Mouse (Mus musculus): Measurements from ENCODE around the gene Tbc1d25. TPM values are rescaled to one million over a fixed set of nuclear protein-coding genes. Genes with fewer than 3 reads are reported as not detected.

Tbc1d25 gene
- polyA plus RNA-seq, 1 experiment from 2014 or later = 19.0 TPM

GRCm38 (mm10) chrX:8175169-8175503, 845 bp downstream of the Tbc1d25 start:
- ATAC-seq = no peak; the same call in 1 of the 2 replicates
- WGBS = 19% methylated on average over 4 of the region's 4 CpGs

DNA sequence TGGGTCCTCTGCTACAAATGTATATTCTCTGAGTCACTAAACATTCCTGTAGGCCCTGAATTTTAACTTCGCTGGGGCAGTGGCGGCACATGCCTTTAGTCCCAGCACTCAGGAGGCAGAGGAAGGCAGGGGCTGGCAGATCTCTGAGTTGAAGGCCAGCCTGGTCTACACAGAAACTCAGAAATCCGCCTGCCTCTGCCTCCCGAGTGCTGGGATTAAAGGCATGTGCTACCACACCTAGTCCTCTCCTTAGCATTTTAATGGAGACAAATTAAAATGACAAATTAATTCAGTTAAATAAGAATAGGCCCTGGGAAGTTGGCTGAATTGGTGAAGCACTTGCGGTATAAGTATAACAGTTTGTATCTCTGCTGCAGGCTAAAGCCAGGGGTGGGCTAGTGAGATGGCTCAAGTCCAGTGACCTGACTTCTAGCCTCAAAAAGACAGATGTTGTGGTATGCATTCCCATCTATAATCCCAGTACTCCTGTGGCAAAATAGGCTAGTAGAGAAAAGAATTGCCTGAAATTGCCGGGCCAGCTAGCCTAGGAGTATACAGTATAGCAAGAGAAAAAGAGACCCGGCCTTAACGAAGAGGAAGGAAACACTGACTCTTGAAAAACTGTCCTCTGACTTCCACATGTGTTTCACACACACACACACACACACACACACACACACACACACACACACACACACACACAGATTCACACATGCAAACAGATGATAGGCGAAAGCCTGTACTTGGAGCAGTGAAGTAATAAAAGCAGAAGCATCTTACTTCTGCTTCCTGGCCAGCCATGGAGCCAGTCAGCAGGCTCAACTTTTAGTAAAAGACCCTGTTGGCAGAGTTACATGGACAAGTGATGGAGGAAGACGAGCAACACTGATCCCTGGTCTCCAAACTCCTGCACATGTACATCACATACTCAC, 8.0 kb downstream of the Tbc1d25 start:
- H3K27me3 ChIP-seq = no peaks in the 10 kb centered on the region
- H3K9me3 ChIP-seq = no peaks in the 10 kb centered on the region
- no peak overlapping the region for H3K27ac ChIP-seq
- no peak overlapping the region for H3K4me3 ChIP-seq (replicated peaks)
- H3K36me3 ChIP-seq = peaks cover 12% of the 10 kb centered on the region; the same call in 1 of the 2 replicates
- no peak overlapping the region for H3K4me2 ChIP-seq (replicated peaks)
- 85% methylated on average over 10 of the region's 10 CpGs for WGBS
- ATAC-seq = no peak
- H3K9ac ChIP-seq (replicated peaks) = no peak overlapping the region
- H3K4me1 ChIP-seq (replicated peaks) = no peaks in the 10 kb centered on the region

More at GRCm38 (mm10) chrX:8175169-8175503, 845 bp downstream of the Tbc1d25 start:
- Histone ChIP-seq H3K9me3 (no peaks in the 10 kb centered on the region), H3K36me3 (peaks cover 4% of the 10 kb centered on the region; the same call in 1 of the 2 replicates), H3K9ac (replicated peaks) (peak overlapping the region; percentile 63), H3K27me3 (no peaks in the 10 kb centered on the region), H3K4me3 (replicated peaks) (peak overlapping the region; percentile 59), H3K4me1 (replicated peaks) (peaks cover 7% of the 10 kb centered on the region), H3K4me2 (replicated peaks) (peak overlapping the region; percentile 54), H3K27ac (no peak overlapping the region)

- no peak overlapping the region for H3K9ac ChIP-seq (replicated peaks)
- H3K27me3 ChIP-seq = no peaks in the 10 kb centered on the region
- peaks cover 9% of the 10 kb centered on the region; the same call in 1 of the 2 replicates for H3K36me3 ChIP-seq
- H3K9me3 ChIP-seq = no peaks in the 10 kb centered on the region
- H3K4me2 ChIP-seq (replicated peaks) = no peak overlapping the region
- H3K4me3 ChIP-seq (replicated peaks) = no peak overlapping the region
- no peak for ATAC-seq
- no peaks in the 10 kb centered on the region for H3K4me1 ChIP-seq (replicated peaks)
- H3K27ac ChIP-seq = no peak overlapping the region
- WGBS = 82% methylated on average over 4 of the region's 4 CpGs
Measured at GRCm38 (mm10) chrX:8164471-8164870, 11.5 kb downstream of the Tbc1d25 start.

DNA sequence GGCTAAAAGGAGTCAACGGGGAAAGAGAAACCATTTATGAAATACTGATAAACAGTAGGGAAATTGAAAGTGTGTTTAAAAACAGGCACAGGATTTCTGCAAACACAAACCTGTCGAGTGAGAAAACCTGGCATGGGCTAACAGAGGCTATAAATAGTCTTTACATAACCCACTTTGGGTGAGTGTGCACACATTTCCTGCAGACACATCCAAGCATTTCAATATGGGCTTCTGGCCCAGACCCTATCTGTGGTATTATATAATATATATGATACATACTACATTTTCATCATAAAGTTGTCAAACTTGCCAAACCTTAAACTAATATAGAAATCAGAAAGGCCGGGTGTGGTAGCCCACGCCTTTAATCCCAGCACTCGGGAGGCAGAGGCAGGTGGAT, 12.9 kb downstream of the Tbc1d25 start:
- H3K9me3 ChIP-seq = no peaks in the 10 kb centered on the region
- H3K36me3 ChIP-seq = peaks cover 9% of the 10 kb centered on the region; the same call in 1 of the 2 replicates
- no peaks in the 10 kb centered on the region for H3K4me1 ChIP-seq (replicated peaks)
- H3K27ac ChIP-seq = no peak overlapping the region
- no peaks in the 10 kb centered on the region for H3K27me3 ChIP-seq
- WGBS = 93% methylated on average over 5 of the region's 5 CpGs
- no peak overlapping the region for H3K9ac ChIP-seq (replicated peaks)
- no peak overlapping the region for H3K4me3 ChIP-seq (replicated peaks)
- ATAC-seq = no peak
- no peak overlapping the region for H3K4me2 ChIP-seq (replicated peaks)

- H3K4me3 ChIP-seq (replicated peaks) = peak within 1 kb of the TSS; percentile 61
- no peaks in the 10 kb centered on the region for H3K27me3 ChIP-seq
- H3K9ac ChIP-seq (replicated peaks) = peak within 1 kb of the TSS; percentile 80
- peaks cover 25% of the 10 kb centered on the region for H3K36me3 ChIP-seq
- no peaks in the 10 kb centered on the region for H3K9me3 ChIP-seq
- peak; percentile 96 for ATAC-seq
- 23% methylated on average over 63 of the region's 65 CpGs for WGBS
- peaks cover 12% of the 10 kb centered on the region for H3K4me1 ChIP-seq (replicated peaks)
- peak within 1 kb of the TSS; percentile 70 for H3K4me2 ChIP-seq (replicated peaks)
- H3K27ac ChIP-seq = peak within 1 kb of the TSS; percentile 95
Measured at GRCm38 (mm10) chrX:8145153-8145991, 30.6 kb downstream of the Tbc1d25 start, which contains the start of gene Rbm3. Gene Rbm3 (minus strand): TSS chrX:8145880.

DNA sequence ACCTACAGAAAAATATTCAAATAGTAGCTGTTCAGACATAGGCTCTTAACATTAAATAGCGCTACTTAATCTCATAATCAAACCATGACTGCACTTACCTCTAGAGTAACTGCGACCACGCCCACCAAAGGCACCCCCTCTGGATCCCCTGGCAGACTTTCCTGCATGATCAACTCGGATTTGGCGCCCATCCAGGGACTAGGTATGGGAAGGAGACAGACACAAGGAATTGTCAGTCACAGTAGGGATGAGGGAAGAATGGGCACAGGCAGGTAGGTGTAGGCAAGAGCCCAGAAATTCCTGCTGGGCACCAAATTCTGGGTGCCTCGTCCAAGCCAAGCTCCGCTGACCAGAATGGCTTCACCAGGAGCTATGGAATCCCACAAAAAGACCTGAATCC, 32.2 kb downstream of the Tbc1d25 start:
- ATAC-seq = no peak
- peaks cover 25% of the 10 kb centered on the region for H3K36me3 ChIP-seq
- no peak overlapping the region for H3K27ac ChIP-seq
- H3K4me1 ChIP-seq (replicated peaks) = peaks cover 12% of the 10 kb centered on the region
- peak overlapping the region; percentile 70 for H3K4me2 ChIP-seq (replicated peaks)
- peak overlapping the region; percentile 80; the same call in 1 of the 2 replicates for H3K9ac ChIP-seq (replicated peaks)
- WGBS = 70% methylated on average over 7 of the region's 7 CpGs
- H3K9me3 ChIP-seq = no peaks in the 10 kb centered on the region
- no peaks in the 10 kb centered on the region for H3K27me3 ChIP-seq
- peak overlapping the region; percentile 61 for H3K4me3 ChIP-seq (replicated peaks)

- no peak overlapping the region for H3K4me3 ChIP-seq (replicated peaks)
- whole genome bisulfite sequencing = 88% methylated on average over 7 of the region's 7 CpGs
- ATAC-seq = no peak
Measured at GRCm38 (mm10) chrX:8142948-8143347, 33.0 kb downstream of the Tbc1d25 start.

GRCm38 (mm10) chrX:8141058-8141457, 34.9 kb downstream of the Tbc1d25 start:
- Histone ChIP-seq H3K4me3 (replicated peaks) (no peak overlapping the region), H3K27me3 (no peaks in the 10 kb centered on the region), H3K27ac (no peak overlapping the region), H3K9me3 (no peaks in the 10 kb centered on the region), H3K4me1 (replicated peaks) (peaks cover 12% of the 10 kb centered on the region), H3K36me3 (peaks cover 28% of the 10 kb centered on the region), H3K4me2 (replicated peaks) (no peak overlapping the region), H3K9ac (replicated peaks) (no peak overlapping the region)
- WGBS = 75% methylated on average over 3 of the region's 3 CpGs
- no peak for ATAC-seq

More at GRCm38 (mm10) chrX:8142948-8143347, 33.0 kb downstream of the Tbc1d25 start:
- Histone ChIP-seq H3K4me2 (replicated peaks) (0 out of 2 replicates have a peak overlapping the region, but pooled peaks have one; percentile 11), H3K9ac (replicated peaks) (no peak overlapping the region), H3K27ac (no peak overlapping the region), H3K9me3 (no peaks in the 10 kb centered on the region), H3K27me3 (no peaks in the 10 kb centered on the region), H3K4me1 (replicated peaks) (peaks cover 12% of the 10 kb centered on the region), H3K36me3 (peaks cover 28% of the 10 kb centered on the region)

GRCm38 (mm10) chrX:8140446-8140845, 35.5 kb downstream of the Tbc1d25 start:
- WGBS = 86% methylated on average over 2 of the region's 2 CpGs
- peaks cover 28% of the 10 kb centered on the region for H3K36me3 ChIP-seq
- no peaks in the 10 kb centered on the region for H3K9me3 ChIP-seq
- H3K4me1 ChIP-seq (replicated peaks) = peaks cover 12% of the 10 kb centered on the region
- no peak overlapping the region for H3K4me2 ChIP-seq (replicated peaks)
- H3K27me3 ChIP-seq = no peaks in the 10 kb centered on the region
- no peak overlapping the region for H3K4me3 ChIP-seq (replicated peaks)
- ATAC-seq = no peak
- no peak overlapping the region for H3K9ac ChIP-seq (replicated peaks)
- no peak overlapping the region for H3K27ac ChIP-seq

GRCm38 (mm10) chrX:8139480-8139879, 36.5 kb downstream of the Tbc1d25 start:
- WGBS = 66% methylated on average over 1 of the region's 1 CpGs
- Histone ChIP-seq H3K4me3 (replicated peaks) (no peak overlapping the region), H3K36me3 (peaks cover 28% of the 10 kb centered on the region), H3K4me1 (replicated peaks) (peaks cover 11% of the 10 kb centered on the region), H3K27me3 (no peaks in the 10 kb centered on the region), H3K9me3 (no peaks in the 10 kb centered on the region), H3K4me2 (replicated peaks) (no peak overlapping the region), H3K9ac (replicated peaks) (no peak overlapping the region), H3K27ac (no peak overlapping the region)
- ATAC-seq = no peak

- H3K27me3 ChIP-seq = no peaks in the 10 kb centered on the region
- H3K4me3 ChIP-seq (replicated peaks) = no peak overlapping the region
- H3K36me3 ChIP-seq = peaks cover 8% of the 10 kb centered on the region
- H3K4me2 ChIP-seq (replicated peaks) = no peak overlapping the region
- H3K9me3 ChIP-seq = no peaks in the 10 kb centered on the region
- WGBS = 50% methylated on average over 2 of the region's 2 CpGs
- H3K4me1 ChIP-seq (replicated peaks) = peaks cover 5% of the 10 kb centered on the region; the same call in 1 of the 2 replicates
- no peak overlapping the region for H3K27ac ChIP-seq
- no peak for ATAC-seq
- no peak overlapping the region for H3K9ac ChIP-seq (replicated peaks)
Measured at GRCm38 (mm10) chrX:8135886-8136285, 40.1 kb downstream of the Tbc1d25 start.
